ENCODE assay signal across 9 mouse cellular contexts in genomic region chr3:96171583-96172196, GRCm38 (mm10). TPM values are rescaled to one million over a fixed set of nuclear protein-coding genes. Genes with fewer than 3 reads are reported as not detected.
DNase-seq lines count a peak whose midpoint lies in the region; ATAC-seq and TF ChIP-seq lines count a peak whose summit lies in the region.
"Had no signal": no experiment of that assay in that cellular context is flagged by ENCODE, and none has a peak within 500 bp of the region (broad histone marks: within the 10 kb centered on the region; RNA-seq: fewer than 3 reads in every experiment).

No protein-coding gene starts in this region.

- no peak for TF ChIP-seq CTCF in spleen, adult 2 months (IDR thresholded peaks at IDR 0.05; ENCODE audit: extremely low read depth, insufficient read depth, insufficient read length, insufficient replicate concordance)

- 13% methylated on average over 18 of the region's 18 CpGs for WGBS in spleen, adult 2 months
- WGBS in liver, embryonic 11.5 days: 19% methylated on average over 18 of the region's 18 CpGs

- no peaks in the 10 kb centered on the region for H3K9me3 ChIP-seq in liver, embryonic 11.5 days (ENCODE audit: control insufficient read depth, low read length)

- peak overlapping the region; percentile 91 for H3K27ac ChIP-seq in spleen, adult 2 months (ENCODE audit: insufficient read depth, low read length)
- peak overlapping the region; percentile 95 for H3K27ac ChIP-seq in liver, embryonic 11.5 days (ENCODE audit: low read depth, low read length)

- H3K4me1 ChIP-seq in spleen, adult 2 months (ENCODE audit: control insufficient read depth, insufficient read depth, insufficient read length): peaks cover 14% of the 10 kb centered on the region; the same call in 1 of the 2 replicates
- peaks cover 19% of the 10 kb centered on the region for H3K4me1 ChIP-seq in liver, embryonic 11.5 days (replicated peaks; ENCODE audit: control insufficient read depth, insufficient read depth, low read length)

- H3K9ac ChIP-seq in liver, embryonic 11.5 days (ENCODE audit: low read depth, low read length): peak overlapping the region; percentile 96

- no peaks in the 10 kb centered on the region for H3K27me3 ChIP-seq in spleen, adult 2 months (ENCODE audit: control insufficient read depth, insufficient read depth, low read length)
- H3K27me3 ChIP-seq in liver, embryonic 11.5 days (replicated peaks; ENCODE audit: control insufficient read depth, insufficient read depth, low read length): no peaks in the 10 kb centered on the region

- H3K4me2 ChIP-seq in liver, embryonic 11.5 days: peak overlapping the region; percentile 95

- H3K36me3 ChIP-seq in spleen, adult 2 months (ENCODE audit: control insufficient read depth, insufficient read depth, low read length): peaks cover 8% of the 10 kb centered on the region
- H3K36me3 ChIP-seq in liver, embryonic 11.5 days (ENCODE audit: control insufficient read depth, insufficient read depth, low read length): peaks cover 27% of the 10 kb centered on the region

- H3K4me3 ChIP-seq in spleen, adult 2 months (ENCODE audit: extremely low read depth, insufficient read depth, insufficient read length): peak overlapping the region; percentile 60
- peak overlapping the region; percentile 87 for H3K4me3 ChIP-seq in liver, embryonic 11.5 days (ENCODE audit: low read depth, low read length)

- DNase-seq in embryo, embryonic 10.5 days (ENCODE audit: low spot score): peak; percentile 8
- no peak for DNase-seq in embryo, embryonic 10 days (ENCODE audit: low spot score)
- DNase-seq in spleen, adult 2 months (ENCODE audit: low read depth in 1 of 2, low spot score in 2 of 2): no peak
- DNase-seq in spleen, postnatal 14 days (ENCODE audit: low spot score in 2 of 2): no peak
- DNase-seq in liver, embryonic 11.5 days (ENCODE audit: low spot score): no peak
- peak; percentile 60 for DNase-seq in telencephalon, adult 2 months (ENCODE audit: low read depth, low spot score)
- no peak for DNase-seq in adrenal gland, adult 2 months
- no peak for DNase-seq in spleen, postnatal 10 days (ENCODE audit: low spot score in 2 of 2)

- no peak for ATAC-seq in liver, embryonic 11.5 days (replicated peaks; ENCODE audit: low FRiP score)

- no peak for TF ChIP-seq POLR2A in spleen, adult 2 months (IDR thresholded peaks at IDR 0.05; ENCODE audit: low read depth, low read length)

RNA-seq across cellular contexts. Expression of gene Sf3b4, which starts 0.4 kb away (rescaled TPM):
- polyA plus RNA-seq in spleen, adult 2 months (2012; rRNA removed): 62.2 and 91.8 TPM in 2 replicates
- 220 and 243 TPM in 2 replicates for polyA plus RNA-seq in liver, embryonic 11.5 days (2014; fragmentation: Nextera tagmentation; extraction: Ambion mirVana)
- 10 to 100 TPM; 49.4 to 55.2 TPM for total RNA-seq in adrenal gland, adult 2 months (2021)
- polyA plus RNA-seq in adrenal gland, adult 2 months (2012; rRNA removed): 169 and 183 TPM in 2 replicates

RNA-seq across cellular contexts. Expression of gene Sv2a, which starts 9.3 kb away (rescaled TPM):
- polyA plus RNA-seq in spleen, adult 2 months (2012; rRNA removed): 2.0 and 3.5 TPM in 2 replicates
- 3.5 and 4.3 TPM in 2 replicates for polyA plus RNA-seq in liver, embryonic 11.5 days (2014; fragmentation: Nextera tagmentation; extraction: Ambion mirVana)
- total RNA-seq in adrenal gland, adult 2 months (2021): 10 to 100 TPM in 1 of 2 experiments, 1 to 10 TPM in 1; 5.7 to 14.1 TPM
- 3.3 and 3.6 TPM in 2 replicates for polyA plus RNA-seq in adrenal gland, adult 2 months (2012; rRNA removed)

RNA-seq across cellular contexts. Expression of gene Mtmr11, which starts 9.9 kb away (rescaled TPM):
- 2.1 and 2.7 TPM in 2 replicates for polyA plus RNA-seq in spleen, adult 2 months (2012; rRNA removed)
- 6.8 and 8.8 TPM in 2 replicates for polyA plus RNA-seq in liver, embryonic 11.5 days (2014; fragmentation: Nextera tagmentation; extraction: Ambion mirVana)
- total RNA-seq in adrenal gland, adult 2 months (2021): 10 to 100 TPM; 27.4 to 34.6 TPM
- polyA plus RNA-seq in adrenal gland, adult 2 months (2012; rRNA removed): 15.0 and 20.5 TPM in 2 replicates
- total RNA-seq: hematopoietic stem cell, adult 5-6 weeks had no signal

RNA-seq across cellular contexts. Expression of gene Bola1, which starts 47.8 kb away (rescaled TPM):
- polyA plus RNA-seq in spleen, adult 2 months (2012; rRNA removed): 24.6 and 38.8 TPM in 2 replicates
- 93.8 and 98.8 TPM in 2 replicates for polyA plus RNA-seq in liver, embryonic 11.5 days (2014; fragmentation: Nextera tagmentation; extraction: Ambion mirVana)
- total RNA-seq in adrenal gland, adult 2 months (2021): 10 to 100 TPM; 29.6 to 38.9 TPM
- 95.5 and 96.5 TPM in 2 replicates for polyA plus RNA-seq in adrenal gland, adult 2 months (2012; rRNA removed)

RNA-seq across cellular contexts. Expression of gene Hist2h2ab, which starts 48.0 kb away (rescaled TPM):
- polyA plus RNA-seq in spleen, adult 2 months (2012; rRNA removed): 3.0 and 5.2 TPM in 2 replicates
- 0.92 TPM in 1 of 2 replicates, not detected in the other for polyA plus RNA-seq in liver, embryonic 11.5 days (2014; fragmentation: Nextera tagmentation; extraction: Ambion mirVana)
- 1 to 10 TPM; 3.1 to 8.3 TPM for total RNA-seq in adrenal gland, adult 2 months (2021)
- polyA plus RNA-seq in adrenal gland, adult 2 months (2012; rRNA removed): 0.93 and 4.7 TPM in 2 replicates

Comparison
In these comparisons a context has a peak if more than half of its experiments do, and no peak if none do; other contexts are left out.
1. DNase-seq: peak in embryo, embryonic 10.5 days (single experiment) and telencephalon, adult 2 months (single experiment); none in embryo, embryonic 10 days (single experiment), spleen, adult 2 months (0 of 2), spleen, postnatal 14 days (0 of 2), liver, embryonic 11.5 days (single experiment), adrenal gland, adult 2 months (single experiment) and spleen, postnatal 10 days (0 of 2).